Mouse (Mus musculus) mature B cell (primary cell): ENCODE measurements around the gene Ablim1.

Experiments used
- in situ Hi-C: fragments of 300-500 bp; cut with MboI; formaldehyde crosslinking; loops from 2 replicates; pipeline ENCODE4 v1.14.3; 2019

Ablim1 gene

GRCm38 (mm10) chr19:57344678-57345077 is 30.0 kb upstream of the Ablim1 start:
- in situ Hi-C loops: no loop called here

- in situ Hi-C loops: no loop called here
These were observed 29.1 kb upstream of the Ablim1 start for GRCm38 (mm10) chr19:57343860-57344259.

- in situ Hi-C loops: no loop called here
These were observed 26.4 kb upstream of the Ablim1 start for GRCm38 (mm10) chr19:57340900-57341742.

GRCm38 (mm10) chr19:57339281-57339864 is 24.7 kb upstream of the Ablim1 start:
- in situ Hi-C loops: no loop called here

- in situ Hi-C loops: no loop called here
These were observed 20.4 kb upstream of the Ablim1 start for GRCm38 (mm10) chr19:57335135-57335534.

- in situ Hi-C loops: no loop called here
These were observed 18.6 kb upstream of the Ablim1 start for GRCm38 (mm10) chr19:57333356-57333755.

- in situ Hi-C loops: no loop called here
These were observed 16.5 kb upstream of the Ablim1 start for GRCm38 (mm10) chr19:57331237-57331636.

GRCm38 (mm10) chr19:57330309-57330708 is 15.6 kb upstream of the Ablim1 start:
- in situ Hi-C loops: no loop called here

- in situ Hi-C loops: no loop called here
These were observed 14.1 kb upstream of the Ablim1 start for GRCm38 (mm10) chr19:57328792-57329191.

- in situ Hi-C loops: no loop called here
These were observed 13.6 kb upstream of the Ablim1 start for GRCm38 (mm10) chr19:57328269-57328668.

GRCm38 (mm10) chr19:57327679-57328078 is 13.0 kb upstream of the Ablim1 start:
- in situ Hi-C loops: no loop called here

GRCm38 (mm10) chr19:57325748-57326300 is 11.1 kb upstream of the Ablim1 start:
- in situ Hi-C loops: no loop called here

GRCm38 (mm10) chr19:57323087-57323486 is 8.4 kb upstream of the Ablim1 start:
- in situ Hi-C loops: loop anchor here (5.0 kb wide), 1 partner anchor 161 kb away; no protein-coding TSS in a partner anchor

- in situ Hi-C loops: loop anchor here (5.0 kb wide), 1 partner anchor 160 kb away; no protein-coding TSS in a partner anchor
These were observed 7.8 kb upstream of the Ablim1 start for GRCm38 (mm10) chr19:57322491-57322890.

GRCm38 (mm10) chr19:57321839-57322238 is 7.1 kb upstream of the Ablim1 start:
- in situ Hi-C loops: loop anchor here (5.0 kb wide), 1 partner anchor 160 kb away; no protein-coding TSS in a partner anchor

- in situ Hi-C loops: loop anchor here (5.0 kb wide), 1 partner anchor 159 kb away; no protein-coding TSS in a partner anchor
These were observed 6.1 kb upstream of the Ablim1 start for GRCm38 (mm10) chr19:57320656-57321382.

- in situ Hi-C loops: no loop called here
These were observed 1.9 kb upstream of the Ablim1 start for GRCm38 (mm10) chr19:57316597-57316996.

- in situ Hi-C loops: no loop called here
These were observed 370 bp upstream of the Ablim1 start for GRCm38 (mm10) chr19:57315013-57315565.

- in situ Hi-C loops: no loop called here
These were observed 801 bp downstream of the Ablim1 start for GRCm38 (mm10) chr19:57313891-57314345.

- in situ Hi-C loops: no loop called here
These were observed 1.5 kb downstream of the Ablim1 start for GRCm38 (mm10) chr19:57313226-57313625.

GRCm38 (mm10) chr19:57309980-57310379 is 4.7 kb downstream of the Ablim1 start:
- in situ Hi-C loops: no loop called here

- in situ Hi-C loops: no loop called here
These were observed 8.1 kb downstream of the Ablim1 start for GRCm38 (mm10) chr19:57306601-57307000.
